Mouse (Mus musculus): ENCODE data around the gene Zyg11a. TPM values are rescaled to one million over a fixed set of nuclear protein-coding genes. Genes with fewer than 3 reads are reported as not detected.
"Not testable (repeated sequence)": the region's sequence is repeated elsewhere in the genome, so short reads cannot be mapped to it uniquely, and the experiment has no call there.

Gene Zyg11a
- polyA plus RNA-seq, 1 experiment from 2014 or later: 0.11 TPM

GRCm38 (mm10) chr4:108199236-108199635, 18.6 kb downstream of the Zyg11a start:
- Histone ChIP-seq H3K4me3 (replicated peaks) (no peak overlapping the region), H3K36me3 (no peaks in the 10 kb centered on the region), H3K27me3 (no peaks in the 10 kb centered on the region), H3K9ac (no peak overlapping the region), H3K4me2 (replicated peaks) (no peak overlapping the region), H3K4me1 (peaks cover 4% of the 10 kb centered on the region; the same call in 1 of the 2 replicates), H3K9me3 (replicated peaks) (no peaks in the 10 kb centered on the region), H3K27ac (replicated peaks) (no peak overlapping the region)
- 54% methylated on average over 2 of the region's 2 CpGs for whole genome bisulfite sequencing
- ATAC-seq (ENCODE audit: insufficient number of reproducible peaks, low FRiP score, low TSS enrichment, low read depth): no peak

GRCm38 (mm10) chr4:108196277-108196855, 21.5 kb downstream of the Zyg11a start:
- no peak overlapping the region for H3K9ac ChIP-seq
- ATAC-seq (ENCODE audit: insufficient number of reproducible peaks, low FRiP score, low TSS enrichment, low read depth): 0 out of 2 replicates have a peak, but pooled peaks have one; percentile 19
- 51% methylated on average over 6 of the region's 6 CpGs for WGBS
- no peaks in the 10 kb centered on the region for H3K9me3 ChIP-seq (replicated peaks)
- H3K4me1 ChIP-seq: peaks cover 4% of the 10 kb centered on the region; the same call in 1 of the 2 replicates
- peak overlapping the region; percentile 74; the same call in 1 of the 2 replicates for H3K27ac ChIP-seq (replicated peaks)
- H3K4me2 ChIP-seq (replicated peaks): no peak overlapping the region
- H3K36me3 ChIP-seq: no peaks in the 10 kb centered on the region
- H3K4me3 ChIP-seq (replicated peaks): no peak overlapping the region
- H3K27me3 ChIP-seq: no peaks in the 10 kb centered on the region

DNA sequence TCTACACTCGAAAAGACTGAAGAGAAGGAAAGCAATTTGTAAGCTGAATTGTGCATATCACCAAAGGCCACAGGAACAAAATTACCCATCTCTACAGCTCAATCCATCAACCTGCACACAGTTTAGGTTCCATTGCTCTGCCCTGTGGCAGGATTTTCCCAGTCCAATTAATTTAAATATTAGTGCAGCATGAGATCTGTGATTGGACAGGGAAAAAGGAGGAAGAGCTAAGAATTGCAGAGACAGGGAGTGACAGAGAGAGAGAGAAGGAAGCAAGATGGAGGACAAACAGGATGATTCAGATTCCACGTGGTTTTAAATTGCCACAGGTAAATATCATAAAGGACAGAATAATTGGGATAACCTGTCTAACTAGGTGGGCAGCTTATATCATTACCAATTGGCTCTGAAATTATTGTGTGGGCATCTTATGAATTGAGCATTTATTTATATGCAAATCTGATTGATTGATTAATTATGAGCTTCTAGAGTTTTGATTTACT, 25.0 kb downstream of the Zyg11a start:
- no peak for ATAC-seq (ENCODE audit: insufficient number of reproducible peaks, low FRiP score, low TSS enrichment, low read depth)
- H3K27me3 ChIP-seq: no peaks in the 10 kb centered on the region
- 78% methylated on average over 2 of the region's 2 CpGs for WGBS

DNA sequence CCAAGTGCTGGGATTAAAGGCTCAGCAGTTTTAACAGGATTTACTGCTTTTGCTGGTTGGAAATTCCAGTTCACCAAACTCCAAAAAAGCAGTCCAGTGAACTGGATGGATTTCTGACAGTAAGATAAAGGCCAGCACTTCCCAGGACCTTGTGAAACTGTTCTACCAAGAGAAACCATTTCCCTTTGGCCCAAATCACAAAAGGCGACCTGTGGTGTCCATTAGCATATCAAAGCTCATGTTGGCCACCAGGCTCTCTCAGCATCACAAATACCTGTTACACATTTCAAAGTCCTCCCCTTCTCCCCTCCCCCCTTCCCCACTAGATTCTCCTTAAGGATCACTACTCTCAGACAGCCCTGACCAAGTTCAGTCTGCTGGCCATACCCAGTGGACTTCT, 35.6 kb downstream of the Zyg11a start:
- ATAC-seq (ENCODE audit: insufficient number of reproducible peaks, low FRiP score, low TSS enrichment, low read depth): no peak
- peaks cover 4% of the 10 kb centered on the region; the same call in 1 of the 2 replicates for H3K36me3 ChIP-seq
- no peak overlapping the region for H3K27ac ChIP-seq (replicated peaks)
- H3K4me3 ChIP-seq (replicated peaks): no peak overlapping the region
- H3K9ac ChIP-seq: no peak overlapping the region
- H3K9me3 ChIP-seq (replicated peaks): no peaks in the 10 kb centered on the region
- H3K4me2 ChIP-seq (replicated peaks): no peak overlapping the region
- no peaks in the 10 kb centered on the region for H3K27me3 ChIP-seq
- 63% methylated on average over 1 of the region's 1 CpGs for WGBS
- H3K4me1 ChIP-seq: no peaks in the 10 kb centered on the region

More for the DNA sequence above, 25.0 kb downstream of the Zyg11a start:
- Histone ChIP-seq H3K4me2 (replicated peaks) (no peak overlapping the region), H3K36me3 (no peaks in the 10 kb centered on the region), H3K4me1 (peaks cover 4% of the 10 kb centered on the region; the same call in 1 of the 2 replicates), H3K4me3 (replicated peaks) (no peak overlapping the region), H3K27ac (replicated peaks) (no peak overlapping the region), H3K9me3 (replicated peaks) (no peaks in the 10 kb centered on the region), H3K9ac (no peak overlapping the region)

DNA sequence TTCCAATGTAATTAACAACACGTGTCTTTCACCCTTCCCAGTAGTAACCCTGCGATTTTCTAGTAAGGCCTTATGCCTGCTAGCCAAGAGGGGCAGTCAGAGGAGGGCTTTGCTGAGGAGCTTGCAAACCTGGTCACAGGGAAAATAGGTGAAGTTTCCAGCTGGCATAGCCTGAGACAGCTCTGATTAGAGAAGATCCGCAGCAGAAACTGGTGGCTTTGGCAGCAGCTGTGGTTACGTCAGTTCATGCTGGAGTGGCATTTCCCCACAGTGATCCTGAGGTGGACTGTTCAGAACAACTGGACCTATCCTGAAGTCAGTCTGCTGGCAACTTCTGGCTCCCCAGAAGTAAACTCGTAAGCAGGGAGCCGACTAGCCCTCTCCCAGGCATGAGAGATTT, 49.8 kb downstream of the Zyg11a start:
- H3K4me3 ChIP-seq (replicated peaks): no peak overlapping the region
- no peak for ATAC-seq (ENCODE audit: insufficient number of reproducible peaks, low FRiP score, low TSS enrichment, low read depth)
- H3K27ac ChIP-seq (replicated peaks): no peak overlapping the region
- no peaks in the 10 kb centered on the region for H3K9me3 ChIP-seq (replicated peaks)
- 0 out of 2 replicates have a peak, but pooled peaks cover 3% of the 10 kb centered on the region for H3K4me1 ChIP-seq
- 65% methylated on average over 6 of the region's 6 CpGs for WGBS
- H3K36me3 ChIP-seq: peaks cover 15% of the 10 kb centered on the region
- no peak overlapping the region for H3K4me2 ChIP-seq (replicated peaks)
- no peak overlapping the region for H3K9ac ChIP-seq
- 0 out of 2 replicates have a peak, but pooled peaks cover 3% of the 10 kb centered on the region for H3K27me3 ChIP-seq

DNA sequence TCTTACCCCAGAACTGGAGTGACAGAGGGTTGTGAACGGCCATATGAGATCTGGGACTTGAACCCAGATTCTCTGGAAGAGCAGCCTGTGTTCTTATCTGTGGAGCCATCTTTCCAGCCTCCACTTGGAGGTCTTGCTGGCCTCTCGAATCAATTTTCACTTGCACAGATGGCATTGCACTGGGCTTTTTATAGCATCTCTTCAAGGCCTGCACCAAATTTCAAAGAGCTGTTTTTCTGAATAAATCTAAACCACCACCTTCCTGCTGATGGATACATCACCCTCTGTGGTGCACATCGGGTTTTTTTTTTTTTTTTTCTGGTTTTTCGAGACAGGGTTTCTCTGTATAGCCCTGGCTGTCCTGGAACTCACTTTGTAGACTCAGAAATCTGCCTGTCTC, 51.0 kb downstream of the Zyg11a start:
- Histone ChIP-seq H3K4me2 (replicated peaks) (no peak overlapping the region), H3K9ac (no peak overlapping the region), H3K4me1 (0 out of 2 replicates have a peak, but pooled peaks cover 3% of the 10 kb centered on the region), H3K4me3 (replicated peaks) (no peak overlapping the region), H3K36me3 (peaks cover 15% of the 10 kb centered on the region), H3K27me3 (0 out of 2 replicates have a peak, but pooled peaks cover 3% of the 10 kb centered on the region), H3K27ac (replicated peaks) (no peak overlapping the region), H3K9me3 (replicated peaks) (no peaks in the 10 kb centered on the region)
- no peak for ATAC-seq (ENCODE audit: insufficient number of reproducible peaks, low FRiP score, low TSS enrichment, low read depth)
- WGBS: 81% methylated on average over 4 of the region's 4 CpGs

GRCm38 (mm10) chr4:108165152-108165895, 52.5 kb downstream of the Zyg11a start, which contains the start of gene Echdc2:
TSS of gene Echdc2 (plus strand) at chr4:108165437.
- ATAC-seq (ENCODE audit: insufficient number of reproducible peaks, low FRiP score, low TSS enrichment, low read depth): no peak
- Histone ChIP-seq H3K27ac (replicated peaks) (no peak within 1 kb of the TSS), H3K4me3 (replicated peaks) (peak within 1 kb of the TSS; percentile 67), H3K36me3 (peaks cover 9% of the 10 kb centered on the region; the same call in 1 of the 2 replicates), H3K27me3 (0 out of 2 replicates have a peak, but pooled peaks cover 3% of the 10 kb centered on the region), H3K9me3 (replicated peaks) (no peaks in the 10 kb centered on the region), H3K4me2 (replicated peaks) (peak within 1 kb of the TSS; percentile 92), H3K4me1 (0 out of 2 replicates have a peak, but pooled peaks cover 3% of the 10 kb centered on the region), H3K9ac (peak within 1 kb of the TSS; percentile 68)
- under 1% methylated on average over 43 of the region's 43 CpGs for WGBS

- Histone ChIP-seq H3K9ac (no peak overlapping the region), H3K4me3 (replicated peaks) (no peak overlapping the region), H3K9me3 (replicated peaks) (no peaks in the 10 kb centered on the region), H3K27me3 (0 out of 2 replicates have a peak, but pooled peaks cover 3% of the 10 kb centered on the region), H3K36me3 (no peaks in the 10 kb centered on the region), H3K4me2 (replicated peaks) (no peak overlapping the region), H3K27ac (replicated peaks) (no peak overlapping the region), H3K4me1 (0 out of 2 replicates have a peak, but pooled peaks cover 3% of the 10 kb centered on the region)
- no peak for ATAC-seq (ENCODE audit: insufficient number of reproducible peaks, low FRiP score, low TSS enrichment, low read depth)
- WGBS: 87% methylated on average over 3 of the region's 3 CpGs
These were observed 54.6 kb downstream of the Zyg11a start for GRCm38 (mm10) chr4:108163291-108163690.

DNA sequence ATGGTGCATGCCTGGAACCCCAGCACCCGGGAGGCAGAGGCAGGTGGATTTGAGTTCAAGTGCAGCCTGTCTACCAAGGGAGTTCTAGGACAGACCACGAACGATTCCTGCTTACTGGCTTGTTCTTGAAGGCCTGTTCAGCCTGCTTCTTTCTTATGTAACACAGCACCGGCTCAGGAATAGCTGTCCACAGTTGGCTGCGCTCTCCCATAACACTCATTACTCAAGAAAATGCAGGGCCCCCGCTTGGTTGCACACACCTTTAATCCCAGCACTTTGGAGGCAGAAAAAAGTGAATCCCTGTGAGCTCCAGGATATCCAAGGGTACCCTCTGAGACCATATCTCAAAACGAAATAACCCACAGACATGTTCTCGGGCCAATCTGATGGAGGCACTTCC, 55.9 kb downstream of the Zyg11a start:
- H3K36me3 ChIP-seq: no peaks in the 10 kb centered on the region
- H3K9ac ChIP-seq: no peak overlapping the region
- WGBS: 90% methylated on average over 8 of the region's 8 CpGs
- H3K9me3 ChIP-seq (replicated peaks): no peaks in the 10 kb centered on the region
- no peak overlapping the region for H3K4me3 ChIP-seq (replicated peaks)
- H3K27me3 ChIP-seq: 0 out of 2 replicates have a peak, but pooled peaks cover 3% of the 10 kb centered on the region
- no peak for ATAC-seq (ENCODE audit: insufficient number of reproducible peaks, low FRiP score, low TSS enrichment, low read depth)
- H3K4me2 ChIP-seq (replicated peaks): no peak overlapping the region
- 0 out of 2 replicates have a peak, but pooled peaks cover 3% of the 10 kb centered on the region for H3K4me1 ChIP-seq
- no peak overlapping the region for H3K27ac ChIP-seq (replicated peaks)

GRCm38 (mm10) chr4:108155141-108155540, 62.7 kb downstream of the Zyg11a start:
- not testable (repeated sequence) for H3K9me3 ChIP-seq (replicated peaks); ATAC-seq (ENCODE audit: insufficient number of reproducible peaks, low FRiP score, low TSS enrichment, low read depth); H3K27ac ChIP-seq (replicated peaks); H3K36me3 ChIP-seq; H3K27me3 ChIP-seq; H3K9ac ChIP-seq; H3K4me1 ChIP-seq; H3K4me3 ChIP-seq (replicated peaks); H3K4me2 ChIP-seq (replicated peaks)
- WGBS: 82% methylated on average over 1 of the region's 1 CpGs

- not testable (repeated sequence) for H3K9ac ChIP-seq; H3K4me1 ChIP-seq; H3K9me3 ChIP-seq (replicated peaks); H3K27ac ChIP-seq (replicated peaks); H3K4me2 ChIP-seq (replicated peaks); H3K27me3 ChIP-seq; H3K36me3 ChIP-seq; ATAC-seq (ENCODE audit: insufficient number of reproducible peaks, low FRiP score, low TSS enrichment, low read depth); H3K4me3 ChIP-seq (replicated peaks)
- 36% methylated on average over 3 of the region's 3 CpGs for WGBS
These were observed 72.3 kb downstream of the Zyg11a start for GRCm38 (mm10) chr4:108145554-108145953.
